Mouse (Mus musculus): ENCODE measurements at regions not wholly inside any gene's neighbourhood (a gene's known extent, or its start where the extent isn't known, plus 50 kb on each side); places are given as distances from the start of the nearest gene placed in this dataset.
A peak's percentile ranks its signal among the peaks of the same experiment; 100 is the strongest.
"Not testable (repeated sequence)": the region's sequence is repeated elsewhere in the genome, so short reads cannot be mapped to it uniquely, and the experiment has no call there.

- Histone ChIP-seq H3K27ac (ENCODE audit: low read depth, low read length) (no peak overlapping the region), H3K4me3 (ENCODE audit: low read depth, low read length) (no peak overlapping the region), H3K9me3 (ENCODE audit: control insufficient read depth, low read length) (no peaks in the 10 kb centered on the region), H3K27me3 (ENCODE audit: control insufficient read depth, insufficient read depth, low read length) (no peaks in the 10 kb centered on the region), H3K9ac (ENCODE audit: low read length) (no peak overlapping the region), H3K4me1 (replicated peaks; ENCODE audit: control insufficient read depth, insufficient read depth, low read length) (no peaks in the 10 kb centered on the region), H3K4me2 (ENCODE audit: low read depth, low read length, severe bottlenecking) (no peak overlapping the region), H3K36me3 (ENCODE audit: control insufficient read depth, insufficient read depth, low read length) (no peaks in the 10 kb centered on the region)
- WGBS: 89% methylated on average over 6 of the region's 6 CpGs
- no peak for ATAC-seq (replicated peaks; ENCODE audit: low FRiP score)
- DNase-seq (ENCODE audit: low spot score): peak; percentile 44
These were observed 93.4 kb upstream of the Dlg1 start for GRCm38 (mm10) chr16:31569871-31570270.

- H3K9ac ChIP-seq (ENCODE audit: low read length): no peak overlapping the region
- DNase-seq (ENCODE audit: low spot score) (peak; percentile 32), ATAC-seq (replicated peaks; ENCODE audit: low FRiP score) (no peak)
- no peaks in the 10 kb centered on the region for H3K36me3 ChIP-seq (ENCODE audit: control insufficient read depth, insufficient read depth, low read length)
- no peaks in the 10 kb centered on the region for H3K9me3 ChIP-seq (ENCODE audit: control insufficient read depth, low read length)
- H3K4me1 ChIP-seq (replicated peaks; ENCODE audit: control insufficient read depth, insufficient read depth, low read length): no peaks in the 10 kb centered on the region
- no peak overlapping the region for H3K27ac ChIP-seq (ENCODE audit: low read depth, low read length)
- no peak overlapping the region for H3K4me3 ChIP-seq (ENCODE audit: low read depth, low read length)
- no peaks in the 10 kb centered on the region for H3K27me3 ChIP-seq (ENCODE audit: control insufficient read depth, insufficient read depth, low read length)
- H3K4me2 ChIP-seq (ENCODE audit: low read depth, low read length, severe bottlenecking): no peak overlapping the region
- WGBS: 92% methylated on average over 20 of the region's 20 CpGs
These were observed 92.7 kb upstream of the Dlg1 start for GRCm38 (mm10) chr16:31570311-31571139.

DNA sequence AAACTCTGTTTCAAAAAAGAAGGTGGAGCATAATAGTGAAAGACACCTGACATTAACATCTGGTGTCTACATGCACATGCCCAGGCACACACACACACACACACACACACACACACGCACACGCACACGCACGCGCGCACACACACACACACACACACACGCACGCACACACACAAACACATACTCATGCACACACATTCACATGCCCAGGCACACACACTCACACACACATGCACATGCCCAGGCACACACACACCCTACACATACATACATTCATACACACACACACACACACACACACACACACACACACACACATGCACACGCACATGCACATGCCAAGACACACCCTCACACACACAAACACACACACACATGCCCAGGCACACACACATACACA is 89.4 kb upstream of the Dlg1 start:
- ATAC-seq (replicated peaks; ENCODE audit: low FRiP score); H3K27me3 ChIP-seq (ENCODE audit: control insufficient read depth, insufficient read depth, low read length); H3K9me3 ChIP-seq (ENCODE audit: control insufficient read depth, low read length); H3K4me3 ChIP-seq (ENCODE audit: low read depth, low read length); H3K27ac ChIP-seq (ENCODE audit: low read depth, low read length); H3K9ac ChIP-seq (ENCODE audit: low read length); H3K36me3 ChIP-seq (ENCODE audit: control insufficient read depth, insufficient read depth, low read length); H3K4me2 ChIP-seq (ENCODE audit: low read depth, low read length, severe bottlenecking); H3K4me1 ChIP-seq (replicated peaks; ENCODE audit: control insufficient read depth, insufficient read depth, low read length): not testable (repeated sequence)
- 91% methylated on average over 9 of the region's 9 CpGs for WGBS
- DNase-seq (ENCODE audit: low spot score): peak; percentile 44

GRCm38 (mm10) chr16:31575646-31576045 is 87.6 kb upstream of the Dlg1 start:
- 60% methylated on average over 11 of the region's 11 CpGs for WGBS
- H3K36me3 ChIP-seq (ENCODE audit: control insufficient read depth, insufficient read depth, low read length); ATAC-seq (replicated peaks; ENCODE audit: low FRiP score); H3K9me3 ChIP-seq (ENCODE audit: control insufficient read depth, low read length); H3K27me3 ChIP-seq (ENCODE audit: control insufficient read depth, insufficient read depth, low read length); H3K4me2 ChIP-seq (ENCODE audit: low read depth, low read length, severe bottlenecking); H3K9ac ChIP-seq (ENCODE audit: low read length); H3K27ac ChIP-seq (ENCODE audit: low read depth, low read length); H3K4me1 ChIP-seq (replicated peaks; ENCODE audit: control insufficient read depth, insufficient read depth, low read length); H3K4me3 ChIP-seq (ENCODE audit: low read depth, low read length): not testable (repeated sequence)
- DNase-seq (ENCODE audit: low spot score): peak; percentile 49

DNA sequence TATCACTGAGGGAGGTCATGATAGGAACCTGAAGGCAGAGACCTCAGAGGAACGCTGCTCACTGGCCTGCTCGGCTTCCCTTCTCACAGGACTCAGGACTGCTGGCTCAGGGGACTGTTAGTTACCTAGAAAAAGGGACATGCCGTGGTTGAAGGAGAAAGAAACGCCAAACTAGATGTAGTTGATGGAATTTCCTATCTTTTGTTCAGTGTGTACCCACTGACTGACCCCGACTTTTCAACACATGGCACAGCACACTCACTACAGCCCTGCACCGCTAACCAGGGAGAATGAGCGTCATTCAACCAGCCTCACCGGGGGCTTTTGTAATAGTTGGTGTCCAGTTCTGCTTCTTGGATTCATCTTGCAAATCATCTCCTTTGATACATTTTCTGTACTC is 86.8 kb upstream of the Dlg1 start:
- Histone ChIP-seq H3K9ac (ENCODE audit: low read length) (no peak overlapping the region), H3K36me3 (ENCODE audit: control insufficient read depth, insufficient read depth, low read length) (no peaks in the 10 kb centered on the region), H3K27me3 (ENCODE audit: control insufficient read depth, insufficient read depth, low read length) (no peaks in the 10 kb centered on the region), H3K4me1 (replicated peaks; ENCODE audit: control insufficient read depth, insufficient read depth, low read length) (peaks cover 2% of the 10 kb centered on the region; the same call in 1 of the 2 replicates), H3K4me3 (ENCODE audit: low read depth, low read length) (no peak overlapping the region), H3K4me2 (ENCODE audit: low read depth, low read length, severe bottlenecking) (no peak overlapping the region), H3K27ac (ENCODE audit: low read depth, low read length) (no peak overlapping the region), H3K9me3 (ENCODE audit: control insufficient read depth, low read length) (no peaks in the 10 kb centered on the region)
- ATAC-seq (replicated peaks; ENCODE audit: low FRiP score): no peak
- DNase-seq (ENCODE audit: low spot score): peak; percentile 39
- WGBS: 63% methylated on average over 8 of the region's 8 CpGs

DNA sequence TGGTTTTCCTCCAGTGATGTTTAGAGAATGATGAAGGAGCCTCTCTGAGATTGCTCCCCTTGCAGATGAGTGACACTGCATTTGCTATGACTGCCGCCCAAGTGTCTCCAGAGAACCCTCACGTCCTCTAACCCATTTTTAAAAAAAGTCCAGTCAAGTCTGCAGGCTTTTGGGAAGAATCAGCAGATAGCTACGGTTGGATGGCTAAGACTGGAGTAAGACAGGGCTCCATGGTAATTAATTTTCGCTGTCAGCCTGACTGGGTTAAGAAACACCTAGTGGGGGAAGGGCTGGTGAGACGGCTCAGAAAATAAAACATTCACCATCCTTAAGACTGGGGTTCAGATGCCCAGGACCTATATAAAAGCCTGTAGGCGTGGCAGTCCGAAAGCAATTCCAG is 85.9 kb upstream of the Dlg1 start:
- ATAC-seq (replicated peaks; ENCODE audit: low FRiP score) (no peak), DNase-seq (ENCODE audit: low spot score) (peak; percentile 11)
- H3K4me3 ChIP-seq (ENCODE audit: low read depth, low read length): no peak overlapping the region
- no peak overlapping the region for H3K9ac ChIP-seq (ENCODE audit: low read length)
- H3K27me3 ChIP-seq (ENCODE audit: control insufficient read depth, insufficient read depth, low read length): no peaks in the 10 kb centered on the region
- H3K36me3 ChIP-seq (ENCODE audit: control insufficient read depth, insufficient read depth, low read length): no peaks in the 10 kb centered on the region
- H3K4me2 ChIP-seq (ENCODE audit: low read depth, low read length, severe bottlenecking): no peak overlapping the region
- H3K9me3 ChIP-seq (ENCODE audit: control insufficient read depth, low read length): no peaks in the 10 kb centered on the region
- WGBS: 76% methylated on average over 7 of the region's 7 CpGs
- H3K27ac ChIP-seq (ENCODE audit: low read depth, low read length): no peak overlapping the region
- peaks cover 2% of the 10 kb centered on the region; the same call in 1 of the 2 replicates for H3K4me1 ChIP-seq (replicated peaks; ENCODE audit: control insufficient read depth, insufficient read depth, low read length)

GRCm38 (mm10) chr16:31579318-31579717 is 83.9 kb upstream of the Dlg1 start:
- Histone ChIP-seq H3K27me3 (ENCODE audit: control insufficient read depth, insufficient read depth, low read length) (no peaks in the 10 kb centered on the region), H3K36me3 (ENCODE audit: control insufficient read depth, insufficient read depth, low read length) (no peaks in the 10 kb centered on the region), H3K9ac (ENCODE audit: low read length) (no peak overlapping the region), H3K27ac (ENCODE audit: low read depth, low read length) (no peak overlapping the region), H3K9me3 (ENCODE audit: control insufficient read depth, low read length) (no peaks in the 10 kb centered on the region), H3K4me1 (replicated peaks; ENCODE audit: control insufficient read depth, insufficient read depth, low read length) (peaks cover 2% of the 10 kb centered on the region; the same call in 1 of the 2 replicates), H3K4me2 (ENCODE audit: low read depth, low read length, severe bottlenecking) (no peak overlapping the region), H3K4me3 (ENCODE audit: low read depth, low read length) (no peak overlapping the region)
- DNase-seq (ENCODE audit: low spot score): peak; percentile 20
- WGBS: 94% methylated on average over 3 of the region's 3 CpGs
- ATAC-seq (replicated peaks; ENCODE audit: low FRiP score): no peak

- Histone ChIP-seq H3K4me3 (ENCODE audit: low read depth, low read length) (no peak overlapping the region), H3K27me3 (ENCODE audit: control insufficient read depth, insufficient read depth, low read length) (no peaks in the 10 kb centered on the region), H3K9me3 (ENCODE audit: control insufficient read depth, low read length) (no peaks in the 10 kb centered on the region), H3K4me2 (ENCODE audit: low read depth, low read length, severe bottlenecking) (no peak overlapping the region), H3K27ac (ENCODE audit: low read depth, low read length) (no peak overlapping the region), H3K36me3 (ENCODE audit: control insufficient read depth, insufficient read depth, low read length) (no peaks in the 10 kb centered on the region), H3K4me1 (replicated peaks; ENCODE audit: control insufficient read depth, insufficient read depth, low read length) (peaks cover 2% of the 10 kb centered on the region; the same call in 1 of the 2 replicates), H3K9ac (ENCODE audit: low read length) (no peak overlapping the region)
- 93% methylated on average over 6 of the region's 6 CpGs for WGBS
- DNase-seq (ENCODE audit: low spot score): peak; percentile 17
- no peak for ATAC-seq (replicated peaks; ENCODE audit: low FRiP score)
These were observed 82.5 kb upstream of the Dlg1 start for GRCm38 (mm10) chr16:31580779-31581178.

DNA sequence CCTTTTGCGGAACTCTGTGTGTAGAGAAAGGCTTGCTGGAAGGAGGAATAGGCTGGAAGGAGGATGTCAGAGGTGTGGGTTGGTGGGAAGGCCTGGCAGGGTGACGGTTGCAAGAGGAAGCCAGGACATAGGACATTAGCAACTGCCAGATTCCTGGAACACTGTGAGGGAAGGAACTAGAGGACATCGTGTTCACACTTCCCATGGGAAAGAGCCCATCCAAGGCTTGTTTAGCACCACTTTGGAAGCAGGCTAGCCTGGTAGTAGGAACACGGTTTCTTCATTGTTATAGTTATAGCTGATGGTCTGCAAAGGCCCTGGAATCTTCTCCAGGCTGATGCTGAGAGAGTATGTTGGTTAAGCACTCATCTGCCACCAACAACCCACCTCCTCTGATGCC is 80.4 kb upstream of the Dlg1 start:
- 89% methylated on average over 4 of the region's 4 CpGs for WGBS
- DNase-seq (ENCODE audit: low spot score) (no peak), ATAC-seq (replicated peaks; ENCODE audit: low FRiP score) (no peak)
- Histone ChIP-seq H3K9ac (ENCODE audit: low read length) (no peak overlapping the region), H3K27me3 (ENCODE audit: control insufficient read depth, insufficient read depth, low read length) (no peaks in the 10 kb centered on the region), H3K27ac (ENCODE audit: low read depth, low read length) (no peak overlapping the region), H3K9me3 (ENCODE audit: control insufficient read depth, low read length) (no peaks in the 10 kb centered on the region), H3K4me2 (ENCODE audit: low read depth, low read length, severe bottlenecking) (no peak overlapping the region), H3K4me3 (ENCODE audit: low read depth, low read length) (no peak overlapping the region), H3K4me1 (replicated peaks; ENCODE audit: control insufficient read depth, insufficient read depth, low read length) (no peaks in the 10 kb centered on the region), H3K36me3 (ENCODE audit: control insufficient read depth, insufficient read depth, low read length) (no peaks in the 10 kb centered on the region)
